Mouse (Mus musculus) kidney, postnatal 25 days (tissue): Measurements from ENCODE around the gene Olfr926.
"Not testable (repeated sequence)": the region's sequence is repeated elsewhere in the genome, so short reads cannot be mapped to it uniquely, and the experiment has no call there.

Source experiments
- DNase-seq, 2 experiments: peaks; one replicate each; pipeline ENCODE4 v3.0.0; 2021; ENCODE audit warnings: mixed read lengths in 2 of 2

Gene Olfr926

DNA sequence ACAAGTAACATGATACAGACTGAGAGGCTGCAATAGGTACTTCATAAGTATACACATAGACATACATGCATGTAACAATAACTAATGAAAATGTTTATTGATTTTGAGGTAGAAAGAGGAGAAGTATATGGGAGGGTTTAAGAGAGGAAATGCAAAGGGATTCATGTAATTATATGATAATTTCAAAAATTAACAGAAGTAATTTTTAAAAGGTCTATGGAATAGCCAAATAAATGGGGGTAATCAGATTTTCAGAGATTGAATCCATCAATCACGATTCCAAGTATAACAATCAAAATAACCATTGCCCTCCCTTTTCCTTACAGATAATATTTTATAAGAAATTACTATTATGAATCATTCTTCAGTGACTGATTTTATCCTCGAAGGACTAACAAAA is at the start of gene Olfr926:
TSS of gene Olfr926 (plus strand) at position 301 of the 400 bp plus-strand sequence.
- DNase-seq = no peak

DNA sequence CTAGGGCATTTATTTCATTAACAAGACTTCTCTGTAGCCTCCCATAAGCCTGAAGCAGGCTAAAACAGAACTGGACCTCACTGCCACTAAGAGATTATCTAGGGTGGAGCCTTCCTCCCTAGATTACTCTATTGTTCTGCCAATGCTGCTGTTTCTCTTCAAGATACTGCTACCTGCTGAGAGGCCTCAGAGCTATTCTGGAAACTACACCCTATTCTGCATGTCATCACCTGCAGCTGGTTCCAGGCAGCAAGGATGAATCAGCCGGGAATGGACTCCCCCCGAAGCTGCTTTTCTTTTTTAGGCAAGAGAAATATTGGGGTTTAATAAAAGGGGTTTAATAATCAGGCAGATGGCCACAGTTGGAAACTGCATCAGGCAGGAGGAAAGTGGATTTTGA is 43.9 kb upstream of the Olfr926 start:
- DNase-seq = no peak

DNA sequence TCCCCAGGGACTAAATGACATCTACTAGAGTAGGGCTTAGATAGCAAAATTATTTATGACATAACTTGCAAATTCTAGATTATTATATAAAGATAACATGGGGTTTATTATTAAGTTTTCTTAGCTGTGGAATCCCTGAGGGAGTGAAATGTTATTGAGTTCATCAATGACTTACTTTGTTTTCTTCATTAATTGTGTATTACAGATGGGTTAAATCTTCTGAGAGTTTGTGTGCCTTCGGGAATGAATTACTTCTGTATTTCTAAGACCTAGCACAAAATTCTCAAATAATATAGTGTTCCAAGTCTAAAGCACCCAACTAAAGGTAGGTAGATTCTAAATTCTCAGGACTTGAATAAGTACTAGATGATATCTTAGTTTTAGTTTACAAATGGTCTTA is 32.8 kb upstream of the Olfr926 start, which contains the start of gene Olfr924:
TSS of gene Olfr924 (plus strand) at position 301 of the 400 bp plus-strand sequence.
- no peak for DNase-seq

DNA sequence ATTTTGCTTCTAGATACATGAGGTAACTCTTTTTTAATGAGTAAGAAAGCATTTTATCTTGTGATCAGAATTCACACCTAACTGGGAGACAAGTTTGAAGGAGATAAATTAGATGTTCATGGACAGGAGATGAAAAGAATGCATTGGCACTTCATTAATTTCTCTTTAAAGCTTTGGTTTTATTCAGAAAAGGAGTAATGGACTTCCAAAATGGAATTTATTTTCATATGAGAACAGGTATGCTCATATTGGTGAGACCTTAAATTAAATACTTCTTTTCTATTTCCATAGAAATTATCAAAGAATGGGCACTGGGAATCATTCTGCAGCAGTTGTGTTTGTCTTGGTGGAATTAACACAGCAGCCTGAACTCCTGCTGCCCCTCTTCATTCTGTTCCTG is 22.2 kb upstream of the Olfr926 start, which contains the start of gene Olfr26:
TSS of gene Olfr26 (plus strand) at position 301 of the 400 bp plus-strand sequence.
- DNase-seq = no peak

DNA sequence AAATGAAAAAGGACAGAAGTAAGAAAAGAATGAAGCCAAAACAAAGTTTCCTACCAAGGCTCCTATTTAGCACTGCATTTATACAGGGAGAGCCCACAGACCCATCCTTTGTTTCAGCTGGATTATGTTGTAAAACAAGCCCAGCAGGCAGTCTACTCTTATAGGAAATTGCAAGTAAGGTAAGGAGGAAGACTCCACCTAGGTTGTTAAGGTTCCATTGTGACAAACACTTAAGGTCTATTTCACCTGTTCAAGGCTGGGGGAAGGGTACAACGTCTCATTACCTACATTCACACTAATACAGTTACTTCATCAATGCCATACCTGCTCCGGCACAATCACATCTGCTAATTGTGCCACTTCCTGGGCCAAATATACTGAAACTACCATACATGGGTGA is 2.0 kb upstream of the Olfr926 start:
- not testable (repeated sequence) for DNase-seq
